Mouse (Mus musculus) MEL (cell line): ENCODE data around the gene Gm21985. TPM values are rescaled to one million over a fixed set of nuclear protein-coding genes. Genes with fewer than 3 reads are reported as not detected.

ENCODE experiments used
- DNase-seq: peaks from one replicate; pipeline ENCODE4 v3.0.0; 2011; ENCODE audit warnings: low read depth, low spot score
- H3K27ac ChIP-seq: 2 replicates; pipeline ENCODE4 v1.5.1; 2012; ENCODE audit warnings: low read depth, mild to moderate bottlenecking, control low read depth, low read length, moderate library complexity; ENCODE audit not compliant: control insufficient read depth
- H3K27me3 ChIP-seq, 2 experiments: fragments of 150-350 bp in 1 of 2; sonication (generic) in 1 of 2; 2 replicates each; pipeline ENCODE4 v1.6.1; 2012; ENCODE audit warnings: low read length in 2 of 2, mild to moderate bottlenecking in 2 of 2, improper control_type of control experiment in 1 of 2, moderate library complexity in 1 of 2; ENCODE audit not compliant: insufficient read depth in 2 of 2, control insufficient read depth in 1 of 2
- H3K36me3 ChIP-seq, 2 experiments: 2 replicates each; pipeline ENCODE4 v1.6.1; 2012 to 2014; ENCODE audit warnings: low read length in 2 of 2, improper control_type of control experiment in 1 of 2, inconsistent platforms in 1 of 2, mild to moderate bottlenecking in 1 of 2; ENCODE audit not compliant: insufficient read depth in 2 of 2, control insufficient read depth in 1 of 2
- H3K4me1 ChIP-seq, 2 experiments: fragments of 150-350 bp in 1 of 2; sonication (generic) in 1 of 2; 2 replicates each; pipeline ENCODE4 v1.6.1; 2012; ENCODE audit warnings: low read length in 2 of 2, improper control_type of control experiment in 1 of 2, mild to moderate bottlenecking in 1 of 2; ENCODE audit not compliant: insufficient read depth in 2 of 2, control insufficient read depth in 1 of 2
- H3K4me3 ChIP-seq, 2 experiments: fragments of 150-350 bp in 1 of 2; sonication (generic) in 1 of 2; 2 replicates each; pipeline ENCODE4 v1.5.1; 2012; ENCODE audit warnings: low read depth in 2 of 2, low read length in 2 of 2, mild to moderate bottlenecking in 2 of 2, moderate library complexity in 2 of 2, control low read depth in 1 of 2, improper control_type of control experiment in 1 of 2; ENCODE audit not compliant: control insufficient read depth in 1 of 2, insufficient read depth in 1 of 2
- H3K79me2 ChIP-seq: 2 replicates; pipeline ENCODE4 v1.6.1; 2012; ENCODE audit warnings: mild to moderate bottlenecking, low read length, moderate library complexity; ENCODE audit not compliant: control insufficient read depth, poor library complexity, insufficient read depth
- H3K9ac ChIP-seq: 2 replicates; pipeline ENCODE4 v1.6.1; 2012; ENCODE audit warnings: low read depth, mild to moderate bottlenecking, control low read depth, low read length, moderate library complexity; ENCODE audit not compliant: control insufficient read depth, poor library complexity, severe bottlenecking
- H3K9me3 ChIP-seq: fragments of 150-350 bp; sonication (generic); replicated peaks from 2 replicates; pipeline ENCODE4 v1.6.1; 2012; ENCODE audit warnings: mild to moderate bottlenecking, low read length, improper control_type of control experiment, moderate library complexity; ENCODE audit not compliant: insufficient read depth
- BHLHE40 ChIP-seq: IDR thresholded peaks from 2 replicates; pipeline ENCODE4 v1.6.1; 2012; ENCODE audit warnings: low read depth, mild to moderate bottlenecking, inconsistent platforms, low read length, improper control_type of control experiment, borderline replicate concordance
- CHD2 ChIP-seq: IDR thresholded peaks from 2 replicates; pipeline ENCODE4 v1.6.1; 2011; ENCODE audit warnings: low read length, improper control_type of control experiment
- CTCF ChIP-seq, 3 experiments: IDR thresholded peaks in 2 of 3; conservative IDR thresholded peaks in 1 of 3; 2 replicates each; pipeline ENCODE4 v1.5.1; 2011 to 2012; ENCODE audit warnings: low read length in 3 of 3, low read depth in 2 of 3, mild to moderate bottlenecking in 2 of 3, improper control_type of control experiment in 1 of 3, inconsistent platforms in 1 of 3, mixed read lengths in 1 of 3, moderate library complexity in 1 of 3; ENCODE audit not compliant: control insufficient read depth in 1 of 3, insufficient read depth in 1 of 3, poor library complexity in 1 of 3, severe bottlenecking in 1 of 3
- ELF1 ChIP-seq: IDR thresholded peaks from 2 replicates; pipeline ENCODE4 v1.6.1; 2014; ENCODE audit warnings: low read depth, mild to moderate bottlenecking, inconsistent platforms, low read length, improper control_type of control experiment, moderate library complexity
- GABPA ChIP-seq: IDR thresholded peaks from 2 replicates; pipeline ENCODE4 v1.6.1; 2012; ENCODE audit warnings: low read depth, mild to moderate bottlenecking, inconsistent platforms, low read length, improper control_type of control experiment, moderate library complexity
- KAT2A ChIP-seq: conservative IDR thresholded peaks from 2 replicates; pipeline ENCODE4 v1.6.1; 2012; ENCODE audit warnings: low read depth, low read length, improper control_type of control experiment, inconsistent platforms
- MAX ChIP-seq: IDR thresholded peaks from 2 replicates; pipeline ENCODE4 v1.6.1; 2011; ENCODE audit warnings: low read length, improper control_type of control experiment
- MAZ ChIP-seq: IDR thresholded peaks from 2 replicates; pipeline ENCODE4 v1.6.1; 2012; ENCODE audit warnings: low read depth, mild to moderate bottlenecking, inconsistent platforms, low read length, improper control_type of control experiment
- MEF2A ChIP-seq: IDR thresholded peaks from 2 replicates; pipeline ENCODE4 v1.6.1; 2014; ENCODE audit warnings: low read depth, mild to moderate bottlenecking, inconsistent platforms, low read length, improper control_type of control experiment; ENCODE audit not compliant: poor library complexity, insufficient replicate concordance, severe bottlenecking; ENCODE audit errors: extremely low read depth
- MYB ChIP-seq: IDR thresholded peaks from 2 replicates; pipeline ENCODE4 v1.6.1; 2011; ENCODE audit warnings: mild to moderate bottlenecking, low read depth, low read length, improper control_type of control experiment
- MYC ChIP-seq: IDR thresholded peaks from 2 replicates; pipeline ENCODE4 v1.6.1; 2011; ENCODE audit warnings: low read depth, mild to moderate bottlenecking, low read length, improper control_type of control experiment, moderate library complexity
- NELFE ChIP-seq: IDR thresholded peaks from 2 replicates; pipeline ENCODE4 v1.6.1; 2011; ENCODE audit warnings: low read depth, low read length, improper control_type of control experiment
- NRF1 ChIP-seq: IDR thresholded peaks from 2 replicates; pipeline ENCODE4 v1.6.1; 2014; ENCODE audit warnings: low read depth, mild to moderate bottlenecking, inconsistent platforms, low read length, improper control_type of control experiment, moderate library complexity; ENCODE audit not compliant: poor library complexity, insufficient read depth, severe bottlenecking
- POLR2A ChIP-seq, 2 experiments: IDR thresholded peaks; 2 replicates each; pipeline ENCODE4 v1.6.1; 2011 to 2012; ENCODE audit warnings: low read length in 2 of 2, mild to moderate bottlenecking in 2 of 2, control low read depth in 1 of 2, improper control_type of control experiment in 1 of 2, low read depth in 1 of 2, moderate library complexity in 1 of 2; ENCODE audit not compliant: control insufficient read depth in 1 of 2, insufficient read depth in 1 of 2, poor library complexity in 1 of 2
- POLR2AphosphoS2 ChIP-seq: IDR thresholded peaks from 2 replicates; pipeline ENCODE4 v1.6.1; 2011; ENCODE audit warnings: low read length, improper control_type of control experiment
- RAD21 ChIP-seq: IDR thresholded peaks from 2 replicates; pipeline ENCODE4 v1.6.1; 2011; ENCODE audit warnings: mild to moderate bottlenecking, low read depth, low read length, improper control_type of control experiment
- RCOR1 ChIP-seq: IDR thresholded peaks from 2 replicates; pipeline ENCODE4 v1.6.1; 2012; ENCODE audit warnings: low read depth, mild to moderate bottlenecking, inconsistent platforms, low read length, improper control_type of control experiment
- SMC3 ChIP-seq: IDR thresholded peaks from 2 replicates; pipeline ENCODE4 v1.6.1; 2011; ENCODE audit warnings: low read depth, low read length, improper control_type of control experiment
- TAL1 ChIP-seq: IDR thresholded peaks from 2 replicates; pipeline ENCODE4 v1.6.1; 2012; ENCODE audit warnings: mild to moderate bottlenecking, inconsistent platforms, low read length, moderate library complexity, mixed read lengths
- TBP ChIP-seq: IDR thresholded peaks from 2 replicates; pipeline ENCODE4 v1.8.0; 2011; ENCODE audit warnings: low read depth, low read length, improper control_type of control experiment
- UBTF ChIP-seq: IDR thresholded peaks from 2 replicates; pipeline ENCODE4 v1.6.1; 2012; ENCODE audit warnings: low read depth, mild to moderate bottlenecking, inconsistent platforms, low read length, improper control_type of control experiment, moderate library complexity, borderline replicate concordance; ENCODE audit not compliant: insufficient read depth
- ZC3H11A ChIP-seq: IDR thresholded peaks from 2 replicates; pipeline ENCODE4 v1.6.1; 2012; ENCODE audit warnings: low read depth, mild to moderate bottlenecking, inconsistent platforms, low read length, improper control_type of control experiment
- ZNF384 ChIP-seq: IDR thresholded peaks from 2 replicates; pipeline ENCODE4 v1.6.1; 2012; ENCODE audit warnings: low read depth, mild to moderate bottlenecking, inconsistent platforms, low read length, improper control_type of control experiment
- polyA plus RNA-seq, 2 experiments: library from polyadenylated mRNA; stranded (reverse) in 1 of 2; unstranded in 1 of 2; fragments of >175 nt in 1 of 2; fragments of >200 nt in 1 of 2; gene quantifications; 2 replicates each; pipeline versions ENCODE4 v1.2.1 to v1.2.4; 2012; ENCODE audit warnings: low replicate concordance in 2 of 2, low read depth in 1 of 2; ENCODE audit not compliant: insufficient read length in 2 of 2, insufficient read depth in 1 of 2, missing spikeins in 1 of 2
- total RNA-seq: library from RNA; depleted of rRNA; stranded (reverse); fragments of 300-350 nt; gene quantifications from 2 replicates; pipeline ENCODE4 v1.2.3, GENCODE M21; 2012

Gene Gm21985
- total and polyA plus RNA-seq, 3 experiments: 0.04 TPM; not detected in 2

DNA sequence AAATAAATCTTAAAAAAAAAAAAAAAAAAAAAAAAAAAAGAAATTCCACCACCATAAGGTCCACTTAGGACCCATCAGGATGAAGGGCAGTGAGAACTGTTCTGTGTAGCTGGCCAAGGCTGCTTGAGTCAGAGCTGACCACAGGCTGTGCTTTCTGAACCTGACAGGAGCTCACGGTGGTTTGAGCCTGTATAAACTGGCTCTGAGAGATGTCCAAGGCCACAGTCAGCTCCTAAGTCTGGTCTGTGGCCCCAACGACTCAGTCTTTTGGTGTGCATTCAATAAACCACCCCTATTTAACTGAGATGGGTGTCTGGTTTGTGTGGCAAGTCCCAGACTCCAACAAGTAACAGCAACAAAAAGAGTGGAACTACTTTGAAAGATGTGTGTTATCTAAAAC, 29.5 kb upstream of the Gm21985 start:
- Histone ChIP-seq H3K36me3 (peaks cover 0 to 3% of the 10 kb centered on the region in 2 experiments; a peak in 1 of 4 replicates), H3K27me3 (peaks cover 2 to 8% of the 10 kb centered on the region in 2 experiments), H3K9ac (no peak overlapping the region), H3K9me3 (no peaks in the 10 kb centered on the region), H3K4me3 (no peak overlapping the region), H3K27ac (no peak overlapping the region), H3K4me1 (peaks cover 0 to 10% of the 10 kb centered on the region in 2 experiments; a peak in 3 of 4 replicates), H3K79me2 (peaks cover 9% of the 10 kb centered on the region)
- no peak for DNase-seq
- TF ChIP-seq ZNF384: 0 out of 2 replicates have a peak, but pooled peaks have one; percentile 9
- TF ChIP-seq TAL1: no peak
- TF ChIP-seq MYB: no peak

DNA sequence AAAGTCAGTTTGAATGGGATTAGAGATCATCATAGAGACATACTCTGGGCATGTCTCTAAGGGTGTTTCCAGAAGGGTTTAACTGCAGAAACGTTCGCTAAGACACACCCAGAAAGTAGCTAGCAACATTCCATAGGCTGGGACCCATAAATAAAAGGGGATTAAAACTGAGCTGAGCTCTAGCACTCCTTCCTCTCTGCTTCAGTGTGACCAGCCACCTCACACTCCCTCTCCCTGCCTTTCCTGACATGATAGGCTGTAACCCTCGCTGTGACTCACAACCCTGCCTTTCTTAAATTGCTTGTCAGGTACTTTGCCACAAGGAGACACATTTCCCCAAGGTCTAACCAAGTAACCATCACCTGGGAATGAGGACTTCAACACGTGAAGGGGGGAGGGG, 28.1 kb upstream of the Gm21985 start:
- H3K27me3 ChIP-seq: peaks cover 0 to 8% of the 10 kb centered on the region in 2 experiments; a peak in 1 of 4 replicates
- no peaks in the 10 kb centered on the region for H3K9me3 ChIP-seq
- H3K27ac ChIP-seq: no peak overlapping the region
- DNase-seq: peak; percentile 65
- H3K79me2 ChIP-seq: peaks cover 9% of the 10 kb centered on the region
- peaks cover 0 to 3% of the 10 kb centered on the region in 2 experiments; a peak in 1 of 4 replicates for H3K36me3 ChIP-seq
- TF ChIP-seq POLR2AphosphoS2: no peak
- TF ChIP-seq TBP: peak; percentile 44; the same call in 1 of the 2 replicates
- peaks cover 0 to 10% of the 10 kb centered on the region in 2 experiments; a peak in 2 of 4 replicates for H3K4me1 ChIP-seq
- peak overlapping the region; percentile 6 to 34; a peak in 3 of 4 replicates for H3K4me3 ChIP-seq
- no peak overlapping the region for H3K9ac ChIP-seq

DNA sequence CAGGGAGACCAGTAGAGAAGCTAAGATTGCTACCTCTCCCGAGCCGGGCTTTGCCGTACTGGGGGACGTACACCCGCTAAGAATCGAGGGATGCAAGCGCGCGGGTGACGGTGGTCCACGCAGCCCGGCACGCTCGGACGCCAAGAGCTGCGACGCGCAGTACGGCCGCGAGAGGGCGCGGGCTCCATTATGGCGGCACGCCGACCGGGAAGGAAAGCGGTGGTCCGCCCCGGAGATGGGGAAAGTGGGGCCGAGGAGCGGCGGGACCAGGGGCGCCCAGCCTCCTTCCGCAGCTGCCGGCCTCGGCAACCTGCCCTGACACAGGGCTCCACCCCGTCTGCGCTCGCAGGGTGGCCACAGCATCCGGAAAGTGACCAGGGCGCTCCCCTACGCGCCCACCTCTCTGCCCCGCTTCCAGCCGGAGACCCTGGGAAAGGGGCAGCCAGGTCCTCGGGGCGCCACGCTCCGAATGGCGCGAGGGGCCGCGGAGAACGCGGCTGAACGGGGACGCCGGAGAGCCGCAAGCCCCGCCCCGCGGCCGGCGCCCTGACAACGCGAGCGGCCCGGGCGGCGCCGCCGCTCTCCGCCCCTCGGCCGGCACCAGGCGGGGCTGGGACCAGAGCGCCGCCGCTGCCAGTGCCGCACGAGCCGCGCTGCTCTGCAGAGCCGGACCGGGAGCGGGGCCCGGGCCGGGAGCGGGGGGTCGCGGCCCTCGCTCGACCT, 26.7 kb upstream of the Gm21985 start, which contains the start of gene Lpcat4:
Gene Lpcat4 (plus strand): TSS at position 257 of the 723 bp plus-strand sequence.
- DNase-seq: peak; percentile 92
- Histone ChIP-seq H3K79me2 (peaks cover 9% of the 10 kb centered on the region), H3K4me3 (peak within 1 kb of the TSS; percentile 69 to 99), H3K36me3 (peaks cover 0 to 3% of the 10 kb centered on the region in 2 experiments; a peak in 1 of 4 replicates), H3K27ac (peak within 1 kb of the TSS; percentile 35), H3K9me3 (no peaks in the 10 kb centered on the region), H3K9ac (peak within 1 kb of the TSS; percentile 73), H3K27me3 (peaks cover 0 to 4% of the 10 kb centered on the region in 2 experiments; a peak in 1 of 4 replicates), H3K4me1 (peaks cover 0 to 10% of the 10 kb centered on the region in 2 experiments; a peak in 2 of 4 replicates)
- TF ChIP-seq SMC3 (peak; percentile 66), MAZ (peak; percentile 62; the same call in 1 of the 2 replicates), MEF2A (no peak), KAT2A (no peak; the same call in 1 of the 2 replicates), UBTF (peak; percentile 90), NELFE (peak; percentile 76), GABPA (0 out of 2 replicates have a peak, but pooled peaks have one; percentile 10), TBP (0 out of 2 replicates have a peak, but pooled peaks have one; percentile 2), RAD21 (peak; percentile 39), POLR2AphosphoS2 (peak; percentile 56; the same call in 1 of the 2 replicates), MAX (peak; percentile 55; the same call in 1 of the 2 replicates), POLR2A (IDR thresholded peaks at IDR 0.05; ENCODE audit: control insufficient read depth in 1 of 2, insufficient read depth in 1 of 2, low read depth in 1 of 2, low read length in 2 of 2, poor library complexity in 1 of 2) (peak; percentile 76 to 89; a peak in 3 of 4 replicates), NRF1 (peak; percentile 19; the same call in 1 of the 2 replicates), MYC (no peak), CHD2 (no peak), BHLHE40 (0 out of 2 replicates have a peak, but pooled peaks have one; percentile 13), ZC3H11A (peak; percentile 37), RCOR1 (no peak), ELF1 (peak; percentile 19; the same call in 1 of the 2 replicates), CTCF (IDR thresholded peaks at IDR 0.05 in 2 of 3, conservative IDR thresholded peaks at IDR 0.05 in 1 of 3; ENCODE audit: control insufficient read depth in 1 of 3, insufficient read depth in 1 of 3, low read depth in 2 of 3, low read length in 3 of 3, poor library complexity in 1 of 3, severe bottlenecking in 1 of 3) (peak; percentile 61 to 97 (median 83))
